Mouse (Mus musculus): Measurements from ENCODE around the gene Tmem163. TPM values are rescaled to one million over a fixed set of nuclear protein-coding genes. Genes with fewer than 3 reads are reported as not detected.

Tmem163 gene
- polyA plus RNA-seq, 1 experiment = 0.22 TPM

- no peak for TF ChIP-seq CTCF (IDR thresholded peaks at IDR 0.05; ENCODE audit: control insufficient read depth, insufficient read depth, insufficient replicate concordance, low read depth, low read length)
- no peak for TF ChIP-seq POLR2A (IDR thresholded peaks at IDR 0.05; ENCODE audit: control insufficient read depth, low read depth, low read length)
- H3K27ac ChIP-seq (ENCODE audit: control insufficient read depth, insufficient read depth, low read depth, low read length) = no peak overlapping the region
- no peaks in the 10 kb centered on the region for H3K27me3 ChIP-seq (ENCODE audit: control insufficient read depth, insufficient read depth, low read length)
These were observed 110.7 kb downstream of the Tmem163 start for GRCm38 (mm10) chr1:127568641-127569040.

GRCm38 (mm10) chr1:127556486-127556845 lies 122.9 kb downstream of the Tmem163 start:
- no peaks in the 10 kb centered on the region for H3K4me1 ChIP-seq (ENCODE audit: control insufficient read depth, insufficient read depth, low read length)
- H3K27ac ChIP-seq (ENCODE audit: control insufficient read depth, insufficient read depth, low read depth, low read length) = no peak overlapping the region
- H3K27me3 ChIP-seq (ENCODE audit: control insufficient read depth, insufficient read depth, low read length) = no peaks in the 10 kb centered on the region
- H3K4me3 ChIP-seq (ENCODE audit: control insufficient read depth, low read depth, low read length) = no peak overlapping the region
- TF ChIP-seq POLR2A (IDR thresholded peaks at IDR 0.05; ENCODE audit: control insufficient read depth, low read depth, low read length) (no peak), CTCF (IDR thresholded peaks at IDR 0.05; ENCODE audit: control insufficient read depth, insufficient read depth, insufficient replicate concordance, low read depth, low read length) (no peak)
- H3K36me3 ChIP-seq (ENCODE audit: control insufficient read depth, insufficient read depth, low read length) = no peaks in the 10 kb centered on the region

More at GRCm38 (mm10) chr1:127568641-127569040, 110.7 kb downstream of the Tmem163 start:
- no peak overlapping the region for H3K4me3 ChIP-seq (ENCODE audit: control insufficient read depth, low read depth, low read length)
- H3K4me1 ChIP-seq (ENCODE audit: control insufficient read depth, insufficient read depth, low read length) = no peaks in the 10 kb centered on the region
- H3K36me3 ChIP-seq (ENCODE audit: control insufficient read depth, insufficient read depth, low read length) = no peaks in the 10 kb centered on the region

DNA sequence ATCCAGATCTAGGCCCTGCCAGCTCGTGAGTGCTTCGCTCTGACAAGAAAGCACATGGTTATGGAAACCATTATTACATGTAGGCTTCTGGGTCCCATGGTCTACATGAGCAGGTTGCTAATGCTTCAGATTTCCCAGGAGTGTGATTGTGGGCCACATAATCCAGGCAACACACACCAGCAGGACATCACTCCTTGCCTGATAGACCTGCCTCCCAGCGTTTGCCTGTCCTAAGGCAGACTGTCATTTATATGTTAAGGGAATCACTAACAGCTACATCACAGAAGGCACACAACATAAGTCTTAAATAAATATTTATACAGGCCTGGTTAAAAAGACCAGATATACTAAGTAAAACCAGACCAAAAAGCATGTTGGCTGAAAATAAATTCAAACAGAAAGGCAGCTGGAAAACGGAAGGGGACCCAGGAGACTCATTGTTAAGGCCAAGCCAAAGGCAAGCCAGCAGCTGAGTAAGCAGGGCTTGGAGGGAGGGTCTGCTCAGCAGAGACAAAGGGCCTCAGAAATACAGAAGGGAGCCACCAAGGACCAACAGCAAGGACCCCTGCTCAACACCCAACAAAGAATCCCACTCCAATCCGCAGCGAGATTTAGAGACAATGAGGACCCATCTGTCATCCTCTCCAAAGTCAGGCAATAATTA lies 123.4 kb downstream of the Tmem163 start:
- Histone ChIP-seq H3K27me3 (ENCODE audit: control insufficient read depth, insufficient read depth, low read length) (no peaks in the 10 kb centered on the region), H3K4me1 (ENCODE audit: control insufficient read depth, insufficient read depth, low read length) (no peaks in the 10 kb centered on the region), H3K36me3 (ENCODE audit: control insufficient read depth, insufficient read depth, low read length) (no peaks in the 10 kb centered on the region), H3K4me3 (ENCODE audit: control insufficient read depth, low read depth, low read length) (no peak overlapping the region), H3K27ac (ENCODE audit: control insufficient read depth, insufficient read depth, low read depth, low read length) (no peak overlapping the region)
- TF ChIP-seq CTCF (IDR thresholded peaks at IDR 0.05; ENCODE audit: control insufficient read depth, insufficient read depth, insufficient replicate concordance, low read depth, low read length) (no peak), POLR2A (IDR thresholded peaks at IDR 0.05; ENCODE audit: control insufficient read depth, low read depth, low read length) (no peak)

DNA sequence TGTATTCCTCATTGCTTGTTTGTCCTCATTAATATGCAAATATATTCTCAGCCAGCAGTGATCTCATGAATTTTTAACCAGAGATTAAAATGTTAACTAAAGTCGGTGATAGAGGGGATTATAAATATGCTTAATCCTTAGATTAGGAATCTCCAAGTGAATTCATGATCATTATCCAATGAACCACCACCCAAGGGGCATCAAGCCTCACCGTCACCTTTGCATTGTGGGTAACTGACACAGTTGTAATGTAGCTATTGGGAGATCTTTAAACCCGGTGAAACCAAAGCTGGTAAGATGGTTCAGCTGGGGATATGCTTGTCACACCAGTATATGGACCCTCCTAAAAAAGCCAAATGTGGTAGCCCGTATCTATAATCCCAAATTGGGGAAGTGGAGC lies 131.3 kb downstream of the Tmem163 start:
- Histone ChIP-seq H3K27me3 (ENCODE audit: control insufficient read depth, insufficient read depth, low read length) (no peaks in the 10 kb centered on the region), H3K27ac (ENCODE audit: control insufficient read depth, insufficient read depth, low read depth, low read length) (no peak overlapping the region), H3K4me1 (ENCODE audit: control insufficient read depth, insufficient read depth, low read length) (no peaks in the 10 kb centered on the region), H3K4me3 (ENCODE audit: control insufficient read depth, low read depth, low read length) (no peak overlapping the region), H3K36me3 (ENCODE audit: control insufficient read depth, insufficient read depth, low read length) (no peaks in the 10 kb centered on the region)
- no peak for TF ChIP-seq CTCF (IDR thresholded peaks at IDR 0.05; ENCODE audit: control insufficient read depth, insufficient read depth, insufficient replicate concordance, low read depth, low read length)

- H3K4me1 ChIP-seq (ENCODE audit: control insufficient read depth, insufficient read depth, low read length) = no peaks in the 10 kb centered on the region
- H3K27ac ChIP-seq (ENCODE audit: control insufficient read depth, insufficient read depth, low read depth, low read length) = no peak overlapping the region
- TF ChIP-seq CTCF (IDR thresholded peaks at IDR 0.05; ENCODE audit: control insufficient read depth, insufficient read depth, insufficient replicate concordance, low read depth, low read length) (no peak), POLR2A (IDR thresholded peaks at IDR 0.05; ENCODE audit: control insufficient read depth, low read depth, low read length) (no peak)
- H3K4me3 ChIP-seq (ENCODE audit: control insufficient read depth, low read depth, low read length) = no peak overlapping the region
- no peaks in the 10 kb centered on the region for H3K27me3 ChIP-seq (ENCODE audit: control insufficient read depth, insufficient read depth, low read length)
- no peaks in the 10 kb centered on the region for H3K36me3 ChIP-seq (ENCODE audit: control insufficient read depth, insufficient read depth, low read length)
These were observed 136.6 kb downstream of the Tmem163 start for GRCm38 (mm10) chr1:127542756-127543155.

DNA sequence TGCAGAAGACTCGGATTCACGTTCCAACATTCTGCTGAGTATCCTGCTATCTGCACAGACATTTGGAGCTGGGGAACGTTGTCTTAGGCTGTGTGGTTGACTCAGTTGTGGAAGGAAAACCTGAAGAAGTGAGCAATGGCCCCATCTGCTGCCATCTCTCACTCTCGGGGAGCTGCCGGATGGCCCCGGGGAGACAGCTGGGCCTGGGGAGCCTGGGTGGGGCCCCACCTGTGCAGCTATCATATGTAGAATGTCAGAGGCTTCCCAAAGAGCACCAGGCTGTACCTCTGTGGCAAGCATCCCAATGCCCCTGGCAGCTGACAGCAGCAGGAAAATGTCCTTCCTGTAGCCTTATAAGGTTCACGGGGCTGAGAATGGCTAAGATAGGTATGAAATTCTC lies 137.4 kb downstream of the Tmem163 start:
- Histone ChIP-seq H3K4me1 (ENCODE audit: control insufficient read depth, insufficient read depth, low read length) (no peaks in the 10 kb centered on the region), H3K4me3 (ENCODE audit: control insufficient read depth, low read depth, low read length) (no peak overlapping the region), H3K27me3 (ENCODE audit: control insufficient read depth, insufficient read depth, low read length) (no peaks in the 10 kb centered on the region), H3K27ac (ENCODE audit: control insufficient read depth, insufficient read depth, low read depth, low read length) (no peak overlapping the region), H3K36me3 (ENCODE audit: control insufficient read depth, insufficient read depth, low read length) (no peaks in the 10 kb centered on the region)
- TF ChIP-seq CTCF (IDR thresholded peaks at IDR 0.05; ENCODE audit: control insufficient read depth, insufficient read depth, insufficient replicate concordance, low read depth, low read length) = no peak
- TF ChIP-seq POLR2A (IDR thresholded peaks at IDR 0.05; ENCODE audit: control insufficient read depth, low read depth, low read length) = no peak

DNA sequence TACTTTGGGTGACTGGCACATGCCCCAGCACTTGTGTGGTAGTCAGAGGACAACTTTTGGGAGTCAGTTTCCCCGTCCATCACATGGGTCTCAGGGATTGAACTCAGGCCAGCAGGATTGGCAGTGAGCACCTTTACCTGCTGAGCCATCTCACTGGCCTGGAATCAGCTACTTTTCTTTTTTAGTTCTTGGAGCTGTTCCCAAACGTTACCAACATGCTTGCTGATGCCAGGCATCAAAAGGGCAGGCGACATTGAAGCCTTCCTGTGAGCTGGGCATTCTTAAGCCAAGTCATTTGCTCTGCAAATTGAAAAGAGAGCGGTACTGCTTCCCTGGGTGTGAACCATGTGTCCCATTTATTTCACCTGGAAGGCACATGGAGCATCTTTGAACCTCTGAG lies 137.8 kb downstream of the Tmem163 start:
- H3K4me3 ChIP-seq (ENCODE audit: control insufficient read depth, low read depth, low read length) = no peak overlapping the region
- no peaks in the 10 kb centered on the region for H3K36me3 ChIP-seq (ENCODE audit: control insufficient read depth, insufficient read depth, low read length)
- no peaks in the 10 kb centered on the region for H3K4me1 ChIP-seq (ENCODE audit: control insufficient read depth, insufficient read depth, low read length)
- no peaks in the 10 kb centered on the region for H3K27me3 ChIP-seq (ENCODE audit: control insufficient read depth, insufficient read depth, low read length)
- no peak overlapping the region for H3K27ac ChIP-seq (ENCODE audit: control insufficient read depth, insufficient read depth, low read depth, low read length)
- TF ChIP-seq POLR2A (IDR thresholded peaks at IDR 0.05; ENCODE audit: control insufficient read depth, low read depth, low read length) (no peak), CTCF (IDR thresholded peaks at IDR 0.05; ENCODE audit: control insufficient read depth, insufficient read depth, insufficient replicate concordance, low read depth, low read length) (no peak)
